Mouse (Mus musculus) embryonic facial prominence, embryonic 10.5 days (tissue): Measurements from ENCODE around the gene Ctso. TPM values are rescaled to one million over a fixed set of nuclear protein-coding genes. Genes with fewer than 3 reads are reported as not detected.

Experiments used
- DNase-seq: peaks from one replicate; pipeline ENCODE4 v3.0.0-alpha.2; 2017; ENCODE audit warnings: low spot score
- H3K27ac ChIP-seq: fragments of 300-500 bp; sonication (generic); replicated peaks from 2 replicates; pipeline ENCODE4 v1.5.1; 2016; ENCODE audit warnings: mild to moderate bottlenecking
- H3K27me3 ChIP-seq: fragments of 300-500 bp; sonication (generic); replicated peaks from 2 replicates; pipeline ENCODE4 v1.6.1; 2016; ENCODE audit warnings: low read depth, mild to moderate bottlenecking; ENCODE audit not compliant: poor library complexity, severe bottlenecking
- H3K36me3 ChIP-seq: fragments of 300-500 bp; sonication (generic); replicated peaks from 2 replicates; pipeline ENCODE4 v1.6.1; 2016; ENCODE audit warnings: mild to moderate bottlenecking, moderate library complexity
- H3K4me1 ChIP-seq: fragments of 300-500 bp; sonication (generic); 2 replicates; pipeline ENCODE4 v1.6.1; 2016
- H3K4me3 ChIP-seq: fragments of 300-500 bp; sonication (generic); 2 replicates; pipeline ENCODE4 v1.5.1; 2016; ENCODE audit warnings: mild to moderate bottlenecking, moderate library complexity
- H3K9me3 ChIP-seq: fragments of 300-500 bp; sonication (generic); 2 replicates; pipeline ENCODE4 v1.6.1; 2016; ENCODE audit warnings: mild to moderate bottlenecking
- WGBS: fragments of 180-500 bp; shearing (Covaris S2); methylation state at CpG from one replicate; pipeline ENCODE4 v1.1.7; 2016; 5-methylcytosine and 5-hydroxymethylcytosine counted together
- polyA plus RNA-seq: library from polyadenylated mRNA; unstranded; fragments of >200 nt; fragmentation: Nextera tagmentation; extraction: Ambion mirVana; gene quantifications from 2 replicates; pipeline ENCODE4 v1.2.1, GENCODE M21; 2016

The Ctso gene
- 3.2 and 5.3 TPM in 2 replicates for polyA plus RNA-seq

DNA sequence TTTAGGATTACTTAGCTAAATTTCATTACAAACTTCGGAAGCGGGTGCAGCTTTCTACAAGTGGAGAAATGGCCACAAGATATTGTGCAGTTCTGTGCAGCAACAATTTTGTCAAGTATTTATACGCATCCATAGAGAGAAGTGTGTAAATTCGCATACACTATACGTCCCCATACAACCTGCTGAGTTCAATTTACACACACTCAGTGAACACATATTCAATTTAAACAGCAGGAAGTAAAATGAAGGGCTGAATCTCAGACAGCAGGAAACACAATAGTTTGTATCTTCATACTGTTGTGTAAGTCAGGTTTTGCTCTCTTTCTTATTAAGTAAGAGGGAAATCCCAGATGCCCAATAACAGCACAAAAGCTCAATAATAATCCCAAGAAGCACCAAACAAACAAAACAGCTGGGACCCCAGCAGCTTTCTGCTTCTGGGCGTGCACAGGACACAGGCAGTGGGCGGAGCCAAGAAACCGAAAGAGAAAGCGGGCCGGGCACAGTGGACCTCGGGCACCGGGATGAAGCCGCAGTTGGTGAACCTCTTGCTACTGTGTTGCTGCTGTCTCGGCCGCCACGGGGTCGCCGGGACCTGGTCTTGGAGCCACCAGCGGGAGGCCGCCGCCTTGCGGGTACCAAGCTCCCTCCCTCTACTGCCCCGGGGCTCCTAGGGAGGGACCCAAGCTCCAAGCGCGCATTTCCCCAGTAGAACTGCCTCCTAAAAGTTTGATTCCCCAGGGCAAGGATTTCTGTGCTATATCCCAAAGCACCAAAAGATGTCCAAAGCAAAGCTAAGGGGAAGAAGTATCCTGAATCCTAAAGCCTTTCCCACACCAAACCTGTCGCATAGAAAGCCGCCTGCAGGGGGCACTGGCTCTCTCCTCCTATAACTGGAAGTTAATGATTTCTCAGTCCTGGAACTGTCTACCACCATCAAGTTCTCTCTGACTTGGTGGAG lies at the start of gene Ctso:
Ctso (plus strand) TSS at position 461 of the 961 bp plus-strand sequence.
- Histone ChIP-seq H3K36me3 (no peaks in the 10 kb centered on the region), H3K4me3 (peak within 1 kb of the TSS; percentile 70), H3K27ac (peak within 1 kb of the TSS; percentile 91), H3K4me1 (0 out of 2 replicates have a peak, but pooled peaks cover 8% of the 10 kb centered on the region), H3K9me3 (no peaks in the 10 kb centered on the region), H3K27me3 (no peaks in the 10 kb centered on the region)
- DNase-seq: peak; percentile 85
- WGBS: 13% methylated on average over 27 of the region's 27 CpGs

DNA sequence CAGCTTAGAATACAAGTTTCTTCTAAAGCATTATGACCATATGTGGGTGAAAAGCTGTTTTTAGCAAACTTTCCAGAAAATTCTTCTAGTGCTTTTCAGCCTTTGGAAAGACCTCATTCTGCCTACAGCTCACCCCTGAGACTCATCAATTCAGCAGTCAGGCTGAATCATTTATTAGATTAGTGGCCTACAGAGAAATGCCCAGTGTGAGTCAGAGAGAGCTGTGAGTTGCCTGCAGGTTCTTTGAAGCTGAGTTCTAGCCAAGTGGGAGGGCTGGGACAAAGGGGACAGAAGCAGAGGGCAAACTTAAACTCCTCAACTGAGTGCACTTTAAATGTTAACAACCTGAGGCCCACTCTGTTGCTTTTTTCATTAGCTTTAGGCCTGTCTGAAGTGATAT lies 48.5 kb upstream of the Ctso start:
- no peak overlapping the region for H3K27ac ChIP-seq
- H3K4me1 ChIP-seq: no peaks in the 10 kb centered on the region
- DNase-seq: no peak
- no peak overlapping the region for H3K4me3 ChIP-seq
- H3K36me3 ChIP-seq: no peaks in the 10 kb centered on the region
- H3K27me3 ChIP-seq: no peaks in the 10 kb centered on the region
- H3K9me3 ChIP-seq: no peaks in the 10 kb centered on the region

DNA sequence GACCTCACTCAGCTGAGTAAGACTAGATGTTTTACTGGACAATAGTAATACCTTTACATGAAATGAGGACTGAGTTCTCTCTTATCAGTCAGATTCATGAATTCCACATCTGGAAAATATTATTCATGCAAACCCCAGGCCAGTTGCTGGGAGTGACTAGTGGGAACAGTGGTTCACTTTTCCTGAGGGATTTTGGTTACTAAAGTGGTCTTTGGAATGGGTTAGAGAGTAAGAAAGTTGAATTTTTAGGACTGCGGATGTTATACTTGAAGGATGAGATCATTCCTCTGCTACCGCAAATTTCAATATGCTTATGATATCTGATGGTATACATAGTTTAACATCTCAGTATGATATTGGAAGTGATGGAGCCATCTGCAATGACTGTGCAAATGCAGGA lies 46.8 kb upstream of the Ctso start:
- no peaks in the 10 kb centered on the region for H3K9me3 ChIP-seq
- DNase-seq: no peak
- H3K27me3 ChIP-seq: no peaks in the 10 kb centered on the region
- no peak overlapping the region for H3K27ac ChIP-seq
- H3K4me3 ChIP-seq: no peak overlapping the region
- no peaks in the 10 kb centered on the region for H3K36me3 ChIP-seq
- 91% methylated on average over 2 of the region's 2 CpGs for WGBS
- no peaks in the 10 kb centered on the region for H3K4me1 ChIP-seq

DNA sequence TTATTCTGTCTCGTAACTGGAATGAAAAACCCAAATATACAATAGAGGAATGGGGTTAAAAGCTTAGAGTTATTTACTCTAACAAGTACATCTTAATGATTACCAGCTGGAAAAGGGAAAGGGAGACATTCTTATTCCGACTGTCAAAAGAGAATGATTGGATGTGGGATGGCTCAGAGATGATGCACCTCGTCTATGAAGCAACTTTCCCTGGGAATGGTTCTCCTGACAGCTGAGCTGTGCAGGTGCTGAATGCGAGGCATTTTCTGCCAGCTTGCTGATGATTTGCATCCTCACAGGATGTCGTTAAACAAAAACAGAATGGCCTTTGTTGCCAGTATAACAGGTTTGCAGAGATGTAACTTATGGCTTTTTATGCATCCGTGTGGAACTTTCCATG lies 43.3 kb upstream of the Ctso start:
- H3K36me3 ChIP-seq: no peaks in the 10 kb centered on the region

DNA sequence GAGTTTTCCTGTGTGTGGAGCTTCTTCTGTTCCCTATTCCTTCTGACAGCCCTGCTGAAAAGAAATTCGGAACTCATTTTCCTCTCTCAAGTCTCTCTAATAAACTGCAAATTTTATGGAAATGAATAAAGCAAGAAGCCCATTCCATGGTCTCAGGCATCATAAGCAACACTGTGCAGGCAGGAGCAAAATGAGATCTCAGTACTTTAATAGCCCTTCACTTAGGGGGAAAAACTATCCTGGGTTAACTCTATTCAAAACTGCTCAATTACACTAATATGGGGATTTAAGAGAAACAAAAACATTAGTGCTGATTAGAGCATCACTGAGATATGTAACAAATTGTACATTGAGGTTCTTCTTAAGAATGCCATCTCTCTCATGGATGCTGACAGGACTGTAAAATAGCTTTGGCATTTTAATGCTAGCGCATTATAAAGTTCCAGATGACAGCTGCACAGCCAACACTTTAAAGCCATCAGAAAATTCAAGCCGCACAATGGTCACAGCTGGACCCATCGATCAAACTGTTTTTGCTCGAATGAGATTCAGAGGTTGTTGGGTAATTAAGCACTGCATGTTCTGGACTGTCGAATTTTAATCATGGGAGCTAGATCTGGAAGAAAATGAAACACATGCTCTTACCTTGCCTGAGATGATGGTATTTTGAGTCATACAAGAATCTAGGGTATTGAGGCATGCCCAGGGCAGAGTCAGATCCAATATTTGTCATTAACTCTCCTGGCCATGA lies 21.9 kb upstream of the Ctso start:
- Histone ChIP-seq H3K4me3 (no peak overlapping the region), H3K4me1 (no peaks in the 10 kb centered on the region), H3K27me3 (no peaks in the 10 kb centered on the region), H3K27ac (no peak overlapping the region), H3K9me3 (no peaks in the 10 kb centered on the region), H3K36me3 (no peaks in the 10 kb centered on the region)
- WGBS: 84% methylated on average over 6 of the region's 6 CpGs
- DNase-seq: no peak

More for the DNA sequence above, 43.3 kb upstream of the Ctso start:
- Histone ChIP-seq H3K4me3 (no peak overlapping the region), H3K27ac (no peak overlapping the region), H3K9me3 (no peaks in the 10 kb centered on the region), H3K4me1 (no peaks in the 10 kb centered on the region), H3K27me3 (no peaks in the 10 kb centered on the region)
- WGBS: 69% methylated on average over 6 of the region's 6 CpGs
- DNase-seq: no peak

DNA sequence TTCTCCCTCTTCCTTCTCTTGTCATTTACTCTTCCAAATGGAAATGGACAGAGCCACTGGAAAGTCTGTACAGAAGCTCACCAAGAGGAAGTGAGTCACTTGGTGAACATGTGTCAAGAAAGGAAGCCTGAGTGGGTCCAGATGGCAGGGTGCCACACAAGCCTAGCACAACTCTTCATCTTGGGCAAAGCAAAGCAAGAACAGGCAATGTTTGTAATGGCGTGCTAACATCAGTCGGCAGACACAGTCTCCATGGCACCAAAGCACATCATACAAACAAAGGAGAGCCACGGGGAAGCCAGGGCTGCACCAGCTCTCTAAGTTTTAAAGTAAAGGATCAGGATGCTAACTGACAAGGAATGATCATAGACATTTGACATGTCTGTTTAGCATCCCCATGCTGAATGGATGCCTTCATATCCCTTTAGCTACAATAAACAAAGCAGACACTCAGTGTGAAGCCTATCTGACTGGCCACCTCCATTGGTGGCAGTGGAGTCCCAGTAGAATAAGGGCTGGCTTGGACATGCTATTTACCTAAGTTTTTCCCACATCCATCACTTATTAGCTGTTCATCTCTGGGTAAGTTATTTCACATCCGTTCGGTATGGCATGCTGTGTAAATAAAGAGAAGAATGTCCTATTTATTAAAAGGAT lies 16.2 kb upstream of the Ctso start:
- Histone ChIP-seq H3K27ac (no peak overlapping the region), H3K4me1 (no peaks in the 10 kb centered on the region; the same call in 1 of the 2 replicates), H3K36me3 (no peaks in the 10 kb centered on the region), H3K9me3 (no peaks in the 10 kb centered on the region), H3K27me3 (no peaks in the 10 kb centered on the region), H3K4me3 (no peak overlapping the region)
- WGBS: 82% methylated on average over 5 of the region's 5 CpGs
- DNase-seq: no peak

DNA sequence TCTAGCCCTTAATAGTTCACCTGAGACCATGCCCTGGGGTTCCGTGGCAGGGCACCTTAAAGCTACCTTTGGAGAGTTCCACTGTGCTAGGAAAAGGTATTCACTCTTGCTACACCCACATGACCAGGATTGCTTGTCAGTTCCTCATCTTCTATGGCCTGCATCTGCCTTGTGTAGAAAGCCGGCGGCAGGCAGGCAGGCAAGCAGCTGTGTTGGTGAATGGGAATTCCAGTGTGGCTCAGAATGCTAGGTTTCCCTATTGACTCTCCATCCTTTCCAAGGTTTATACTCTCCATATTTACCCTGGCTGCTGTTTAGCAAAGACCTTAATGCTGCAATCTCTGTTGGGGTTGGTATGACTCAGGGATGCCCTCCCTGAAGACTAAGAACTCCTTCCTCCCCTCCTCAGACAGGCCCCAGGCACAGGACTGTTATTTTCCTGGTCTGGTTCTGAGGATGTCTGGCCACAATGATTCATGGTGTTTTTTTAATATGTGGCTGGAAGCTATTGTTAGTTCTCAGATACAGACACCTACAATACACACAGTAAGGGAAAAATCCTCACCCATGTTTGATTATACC lies 15.0 kb upstream of the Ctso start:
- no peak for DNase-seq
- no peaks in the 10 kb centered on the region for H3K27me3 ChIP-seq
- no peaks in the 10 kb centered on the region for H3K36me3 ChIP-seq
- H3K4me3 ChIP-seq: no peak overlapping the region
- H3K9me3 ChIP-seq: no peaks in the 10 kb centered on the region
- no peaks in the 10 kb centered on the region; the same call in 1 of the 2 replicates for H3K4me1 ChIP-seq
- no peak overlapping the region for H3K27ac ChIP-seq
- WGBS: 89% methylated on average over 3 of the region's 3 CpGs

DNA sequence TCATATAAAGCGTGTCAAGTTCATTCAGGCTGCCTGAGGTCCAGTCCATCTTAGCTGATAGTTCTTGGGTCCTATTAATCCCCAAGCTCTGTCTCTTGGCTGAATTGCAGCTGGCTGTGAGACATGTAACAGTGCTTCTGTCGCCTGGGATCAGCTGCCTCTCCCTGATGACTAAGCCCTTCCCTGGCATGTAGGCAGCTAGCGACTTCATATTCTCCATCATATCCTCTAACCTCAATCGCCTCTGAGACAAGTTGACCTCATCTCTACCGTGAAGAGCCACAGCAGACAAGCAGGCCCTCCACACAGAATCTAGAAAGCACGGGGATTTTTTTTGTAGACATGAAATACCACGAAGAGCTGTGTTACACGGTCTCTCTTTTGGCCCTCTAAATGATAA lies 14.2 kb upstream of the Ctso start:
- Histone ChIP-seq H3K36me3 (no peaks in the 10 kb centered on the region), H3K4me3 (no peak overlapping the region), H3K9me3 (no peaks in the 10 kb centered on the region), H3K4me1 (no peaks in the 10 kb centered on the region; the same call in 1 of the 2 replicates), H3K27me3 (no peaks in the 10 kb centered on the region), H3K27ac (no peak overlapping the region)
- no peak for DNase-seq
- 85% methylated on average over 8 of the region's 8 CpGs for WGBS

DNA sequence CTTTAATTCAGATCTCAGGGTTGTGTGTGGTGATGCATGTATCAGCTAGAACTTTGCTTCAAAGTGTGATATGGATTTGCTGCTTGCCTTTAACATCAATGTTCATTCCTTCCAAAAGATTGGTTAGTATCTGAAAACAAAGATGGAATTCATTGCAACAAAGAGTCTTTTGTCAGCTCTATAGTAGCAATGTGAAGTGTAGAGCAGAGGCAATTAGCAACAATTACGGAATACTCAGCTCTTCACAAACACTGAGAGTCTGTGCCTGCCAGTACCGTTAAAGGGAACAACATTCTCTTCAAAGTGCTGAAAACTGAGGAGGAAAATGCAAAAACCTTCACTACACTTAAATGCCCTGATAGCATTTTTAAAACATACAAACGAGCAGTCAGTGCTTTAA lies 12.7 kb upstream of the Ctso start:
- Histone ChIP-seq H3K9me3 (no peaks in the 10 kb centered on the region), H3K4me1 (no peaks in the 10 kb centered on the region; the same call in 1 of the 2 replicates), H3K27ac (no peak overlapping the region), H3K36me3 (no peaks in the 10 kb centered on the region), H3K27me3 (no peaks in the 10 kb centered on the region), H3K4me3 (no peak overlapping the region)
- 32% methylated on average over 3 of the region's 3 CpGs for WGBS
- no peak for DNase-seq

DNA sequence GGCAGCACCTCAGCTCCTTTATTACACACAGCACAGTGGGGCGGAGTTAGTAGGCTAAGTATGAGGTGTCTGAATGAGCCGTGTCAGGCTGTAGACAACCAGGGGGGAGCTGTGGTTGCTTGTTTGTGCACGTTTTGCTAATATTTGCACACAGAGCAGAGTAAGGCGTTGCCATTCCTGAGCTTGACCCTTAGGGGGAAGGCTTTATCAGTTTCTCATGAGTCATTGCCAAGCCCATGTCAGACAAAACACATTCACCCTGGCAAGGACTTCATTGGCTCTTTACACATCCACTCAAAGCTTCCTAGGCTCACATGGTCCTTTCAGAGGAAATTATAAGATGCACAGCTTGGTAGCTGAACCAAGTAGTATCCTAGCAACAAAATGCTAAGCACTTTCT lies 9.5 kb upstream of the Ctso start:
- no peak for DNase-seq
- Histone ChIP-seq H3K4me1 (peaks cover 3% of the 10 kb centered on the region), H3K27ac (no peak overlapping the region), H3K9me3 (no peaks in the 10 kb centered on the region), H3K36me3 (no peaks in the 10 kb centered on the region), H3K27me3 (no peaks in the 10 kb centered on the region), H3K4me3 (no peak overlapping the region)
- 65% methylated on average over 4 of the region's 4 CpGs for WGBS

DNA sequence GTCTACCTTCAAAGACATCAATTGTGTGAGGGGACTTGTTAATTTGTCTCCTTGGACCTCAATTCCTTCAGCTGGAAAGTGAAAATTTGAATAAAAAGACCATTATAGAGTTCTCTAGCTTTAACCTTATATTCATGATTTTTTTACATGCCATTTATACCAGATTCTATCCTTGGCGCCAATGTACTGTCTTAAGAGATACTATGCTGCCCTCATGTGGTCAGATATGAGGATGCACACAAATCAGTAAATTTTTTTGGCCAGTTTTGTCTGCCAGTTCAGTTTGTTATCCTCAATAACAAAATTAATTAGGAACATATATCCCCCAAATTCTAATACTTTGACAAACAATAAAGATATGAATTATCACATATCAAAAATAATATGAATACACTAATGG lies 7.5 kb upstream of the Ctso start:
- H3K27ac ChIP-seq: no peak overlapping the region
- DNase-seq: peak; percentile 29
- no peaks in the 10 kb centered on the region for H3K36me3 ChIP-seq
- peaks cover 4% of the 10 kb centered on the region for H3K4me1 ChIP-seq
- H3K27me3 ChIP-seq: no peaks in the 10 kb centered on the region
- H3K4me3 ChIP-seq: no peak overlapping the region
- WGBS: 6% methylated on average over 1 of the region's 1 CpGs
- no peaks in the 10 kb centered on the region for H3K9me3 ChIP-seq

DNA sequence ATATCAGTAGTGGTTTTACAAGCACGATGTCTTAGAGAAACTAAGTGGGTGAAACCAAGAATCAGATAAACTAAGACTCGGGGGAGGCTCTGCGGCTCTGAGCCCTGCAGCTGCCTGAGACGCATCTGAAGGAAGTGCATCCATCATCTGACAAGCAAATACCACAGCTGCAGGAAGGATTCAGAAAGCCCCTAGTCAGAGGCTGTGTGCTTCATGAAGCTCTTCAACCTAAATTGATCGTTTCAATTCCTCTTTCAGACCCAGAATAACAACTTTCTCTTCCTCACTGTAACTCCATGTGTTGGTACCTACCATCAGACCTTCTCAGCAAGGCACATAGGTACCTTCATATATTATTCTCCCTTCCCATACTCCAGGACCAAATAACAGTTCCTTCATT lies 6.5 kb upstream of the Ctso start:
- Histone ChIP-seq H3K9me3 (no peaks in the 10 kb centered on the region), H3K4me3 (no peak overlapping the region), H3K27me3 (no peaks in the 10 kb centered on the region), H3K4me1 (peaks cover 6% of the 10 kb centered on the region; the same call in 1 of the 2 replicates), H3K36me3 (no peaks in the 10 kb centered on the region), H3K27ac (no peak overlapping the region)
- no peak for DNase-seq
- 67% methylated on average over 5 of the region's 5 CpGs for WGBS
